Mouse (Mus musculus) T-helper 17 cell (primary cell): ENCODE data around the gene Cabin1.

Experiments
- in situ Hi-C, 2 experiments: fragments of 300-600 bp; cut with MboI, MseI; formaldehyde crosslinking; loops; 1 replicate in 1 of 2; 2 replicates in 1 of 2; pipeline ENCODE4 v1.15.1; 2025; ENCODE audit warnings: high pct_unique_total_duplicates in 2 of 2

Gene Cabin1

GRCm38 (mm10) chr10:75642891-75643290 lies 121.2 kb downstream of the Cabin1 start:
- in situ Hi-C loops = no loop called here

GRCm38 (mm10) chr10:75642436-75642835 lies 121.7 kb downstream of the Cabin1 start:
- in situ Hi-C loops = no loop called here

DNA sequence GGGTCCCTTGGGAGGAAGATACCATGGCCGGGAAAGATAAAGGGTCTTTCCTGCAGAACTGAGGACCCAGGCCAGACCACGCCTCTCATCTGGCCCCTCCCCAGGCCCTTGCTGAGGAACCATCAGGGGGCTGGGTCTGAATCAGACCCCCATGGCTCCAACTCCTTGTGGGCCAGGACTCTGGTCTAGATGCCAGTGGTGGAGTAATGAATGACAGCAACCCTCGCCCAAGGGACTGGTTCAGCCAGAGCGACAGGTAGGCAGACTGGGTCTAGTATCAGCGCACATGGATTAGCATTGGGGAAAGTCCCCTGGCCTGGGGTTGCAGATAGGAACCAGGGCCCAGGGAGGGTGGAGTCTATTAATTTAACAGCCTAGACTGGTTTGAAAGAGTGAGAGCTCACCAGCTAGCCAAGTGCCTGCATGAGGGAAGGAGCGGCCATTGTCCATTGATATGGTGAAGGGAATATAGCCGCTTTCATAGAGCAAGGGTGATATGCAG lies 122.4 kb downstream of the Cabin1 start:
- in situ Hi-C loops = no loop called here

DNA sequence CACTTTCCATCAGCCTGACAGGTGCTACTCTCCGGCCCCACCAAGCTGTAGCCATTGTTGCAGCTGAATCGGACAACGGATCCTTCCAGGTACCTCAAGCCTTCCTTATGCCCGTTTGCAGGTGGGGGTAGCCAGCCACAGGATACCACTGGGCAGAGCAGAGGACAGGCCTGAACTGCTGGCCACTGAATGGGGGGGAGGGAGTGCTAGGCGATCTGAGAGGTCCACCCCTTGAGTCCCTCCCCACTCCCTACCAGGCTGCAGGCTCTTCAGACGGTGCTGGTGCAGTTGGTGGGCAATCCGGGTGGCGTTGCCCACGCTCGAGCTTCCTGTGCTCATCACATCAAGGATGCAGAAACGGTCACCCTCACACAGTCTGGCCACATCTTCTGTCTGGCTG lies 126.4 kb downstream of the Cabin1 start:
- in situ Hi-C loops = no loop called here

DNA sequence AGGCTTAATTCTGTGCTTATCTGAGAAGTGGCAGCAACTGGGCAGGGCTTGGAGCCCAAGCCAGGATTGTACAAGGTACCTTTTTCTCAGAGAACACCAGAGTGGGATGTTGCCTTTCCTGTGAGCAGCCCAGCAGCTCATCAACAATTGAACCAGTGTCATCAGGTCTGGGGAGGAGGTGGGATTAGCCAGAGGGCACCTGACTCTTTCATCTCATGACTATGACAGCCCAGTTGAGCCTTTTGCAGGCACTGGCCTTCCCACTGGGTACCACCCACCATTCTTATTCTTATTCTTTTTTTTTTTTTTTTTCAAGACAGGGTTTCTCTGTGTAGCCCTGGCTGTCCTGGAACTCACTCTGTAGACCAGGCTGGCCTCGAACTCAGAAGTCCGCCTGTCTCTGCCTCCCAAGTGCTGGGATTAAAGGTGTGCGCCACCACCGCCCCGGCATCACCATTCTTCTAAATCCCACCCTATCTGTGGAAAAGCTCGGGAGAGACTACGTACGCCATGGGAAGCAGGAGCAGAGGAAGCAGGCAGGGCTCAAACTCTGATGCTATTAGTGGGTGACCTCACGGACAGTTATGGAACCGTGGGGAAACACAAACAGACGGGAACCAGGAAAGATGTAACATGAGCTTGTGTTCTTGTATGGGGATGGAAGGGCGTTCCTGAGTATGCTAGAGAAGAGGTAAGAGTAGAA lies 127.9 kb downstream of the Cabin1 start:
- in situ Hi-C loops = no loop called here

- in situ Hi-C loops = no loop called here
Measured at GRCm38 (mm10) chr10:75635693-75636055, 128.5 kb downstream of the Cabin1 start.

GRCm38 (mm10) chr10:75635019-75635692 lies 129.0 kb downstream of the Cabin1 start:
- in situ Hi-C loops = no loop called here

GRCm38 (mm10) chr10:75634610-75635009 lies 129.5 kb downstream of the Cabin1 start:
- in situ Hi-C loops = loop anchor here in 1 of 2 experiments (5.0 kb wide), 1 partner anchor 47 kb away; the partner anchor contains the start of gene Ggt5

DNA sequence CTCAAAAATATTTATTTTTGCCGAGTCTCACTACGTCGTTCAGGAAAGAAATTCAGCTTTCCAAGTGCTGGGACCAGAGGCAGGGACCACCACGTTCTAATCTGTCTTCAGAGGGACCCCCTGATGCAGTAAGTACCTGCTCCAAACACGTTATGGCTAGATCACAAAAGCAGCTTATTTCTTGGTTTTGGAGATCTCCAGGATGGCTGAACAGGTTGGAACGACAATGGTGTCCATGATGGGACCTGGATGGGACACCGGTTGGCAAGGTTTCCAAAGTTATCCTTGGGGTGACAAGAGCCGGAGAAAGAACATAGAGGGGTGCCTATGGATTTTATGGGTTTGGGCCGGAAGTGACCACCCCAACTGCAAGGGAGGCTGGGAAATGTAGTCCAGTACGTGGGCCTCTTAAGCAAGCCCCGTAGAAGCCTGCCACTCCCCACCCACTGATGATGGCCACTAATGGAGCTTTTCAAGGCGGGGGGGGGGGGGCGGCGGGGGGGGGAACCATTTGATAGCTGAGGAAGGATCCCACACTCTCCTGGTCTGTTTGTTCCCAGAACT lies 130.5 kb downstream of the Cabin1 start:
- in situ Hi-C loops = loop anchor here in 1 of 2 experiments (5.0 kb wide), 1 partner anchor 46 kb away; the partner anchor contains the start of gene Ggt5

DNA sequence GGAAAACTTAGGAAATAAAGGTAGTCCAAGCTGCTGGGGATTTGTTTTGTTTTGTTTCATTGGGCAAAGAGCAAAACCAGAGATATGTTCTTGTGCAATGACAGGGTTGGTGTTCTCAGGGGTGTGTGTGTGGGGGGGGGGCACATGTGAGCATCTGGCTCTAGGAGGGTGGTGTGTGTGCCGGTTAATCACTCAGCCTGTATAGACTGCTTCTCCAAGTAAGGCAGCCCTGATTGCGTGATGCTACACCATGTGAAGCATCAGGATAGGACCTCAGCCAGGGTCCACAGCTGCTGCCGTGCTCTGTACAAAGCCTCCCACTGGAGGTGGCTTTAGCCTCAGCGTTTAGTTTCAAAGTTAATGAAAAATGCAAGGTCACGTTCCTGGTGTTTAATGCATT lies 131.1 kb downstream of the Cabin1 start:
- in situ Hi-C loops = loop anchor here in 1 of 2 experiments (5.0 kb wide), 1 partner anchor 46 kb away; the partner anchor contains the start of gene Ggt5

DNA sequence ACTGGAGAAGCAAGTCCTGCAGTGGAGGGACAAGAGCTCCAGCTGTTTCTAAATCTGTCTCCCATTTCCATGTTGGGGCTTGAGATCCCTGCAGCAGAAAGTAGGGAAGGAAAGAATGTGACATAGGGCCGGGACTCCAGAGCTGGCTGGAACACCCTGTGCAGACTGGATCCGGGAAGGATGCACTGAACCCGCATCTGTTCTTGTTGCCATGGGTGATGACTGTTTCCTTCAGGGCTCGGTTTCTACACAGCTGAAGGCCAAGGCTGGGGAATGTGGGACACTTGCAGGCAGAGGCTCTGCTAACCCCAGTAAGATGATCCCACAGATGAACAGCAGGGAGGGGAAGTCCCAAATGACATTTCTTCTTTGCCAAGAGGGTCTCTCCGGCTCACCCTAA lies 131.5 kb downstream of the Cabin1 start:
- in situ Hi-C loops = loop anchor here in 1 of 2 experiments (5.0 kb wide), 1 partner anchor 45 kb away; the partner anchor contains the start of gene Ggt5

GRCm38 (mm10) chr10:75627490-75627889 lies 136.7 kb downstream of the Cabin1 start:
- in situ Hi-C loops = loop anchor here in 1 of 2 experiments (5.0 kb wide), 1 partner anchor 35 kb away; no protein-coding TSS in a partner anchor

- in situ Hi-C loops = loop anchor here in 1 of 2 experiments (5.0 kb wide), 1 partner anchor 35 kb away; no protein-coding TSS in a partner anchor
Measured at GRCm38 (mm10) chr10:75626991-75627390, 137.2 kb downstream of the Cabin1 start.

DNA sequence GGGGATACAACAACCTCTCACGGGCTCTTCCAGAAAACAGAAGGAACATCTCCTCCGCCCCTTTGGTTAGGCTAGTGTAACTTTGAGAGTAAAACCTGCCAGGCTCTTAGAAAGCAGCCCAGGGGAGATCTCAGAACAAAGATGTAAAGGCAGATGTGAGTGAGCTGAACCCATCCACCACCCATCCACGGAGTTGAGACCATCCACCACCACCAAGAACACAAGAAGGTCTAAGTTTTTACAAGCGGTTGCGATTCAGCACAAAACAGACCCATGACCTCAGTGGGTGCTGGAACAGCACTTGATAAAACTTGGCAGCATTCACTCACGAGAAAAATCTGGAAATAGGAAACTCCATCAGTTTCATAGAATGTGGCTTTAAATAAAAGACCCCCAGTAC lies 138.2 kb downstream of the Cabin1 start:
- in situ Hi-C loops = loop anchor here in 1 of 2 experiments (5.0 kb wide), 1 partner anchor 34 kb away; no protein-coding TSS in a partner anchor

GRCm38 (mm10) chr10:75620818-75621217 lies 143.3 kb downstream of the Cabin1 start:
- in situ Hi-C loops = no loop called here

DNA sequence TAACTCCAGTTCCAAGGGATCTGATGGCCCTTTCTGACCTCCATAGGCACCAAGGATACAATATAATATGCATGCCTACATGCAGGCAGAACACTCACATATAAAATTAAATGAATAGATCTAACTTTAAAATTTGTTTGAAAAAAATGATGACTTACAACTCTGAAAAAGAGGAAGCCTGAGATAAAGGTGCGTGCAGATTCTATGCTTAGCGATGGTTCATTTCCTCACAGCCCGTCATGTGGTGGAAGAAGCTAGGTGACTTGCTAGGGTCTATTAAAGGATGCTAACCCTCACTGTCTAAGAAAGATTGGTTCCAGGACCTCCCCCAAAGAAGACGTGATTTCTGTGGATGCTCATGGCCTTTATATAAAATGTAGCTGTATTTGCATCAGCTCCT lies 148.1 kb downstream of the Cabin1 start:
- in situ Hi-C loops = no loop called here

DNA sequence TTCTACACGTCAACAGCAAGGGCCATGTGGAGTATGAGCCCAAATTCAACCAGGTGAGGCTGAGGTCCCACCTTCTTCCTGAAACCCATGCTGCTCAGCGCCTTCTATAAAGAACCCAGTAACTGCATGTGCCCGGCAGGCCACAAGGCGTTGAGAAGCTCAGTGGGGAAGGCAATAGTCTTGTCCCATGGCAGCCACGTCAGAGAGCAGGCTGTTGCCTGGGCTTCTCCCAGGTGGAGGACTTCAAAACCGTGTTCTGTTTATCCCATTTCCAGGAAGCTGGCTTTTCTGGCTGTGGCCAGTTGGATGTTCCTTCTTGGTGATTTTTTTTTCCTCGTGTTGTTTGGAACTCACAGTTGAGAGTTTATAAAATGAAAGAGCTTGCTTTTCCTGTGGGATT lies 153.7 kb downstream of the Cabin1 start:
- in situ Hi-C loops = no loop called here

GRCm38 (mm10) chr10:75608975-75609374 lies 155.2 kb downstream of the Cabin1 start:
- in situ Hi-C loops = no loop called here

DNA sequence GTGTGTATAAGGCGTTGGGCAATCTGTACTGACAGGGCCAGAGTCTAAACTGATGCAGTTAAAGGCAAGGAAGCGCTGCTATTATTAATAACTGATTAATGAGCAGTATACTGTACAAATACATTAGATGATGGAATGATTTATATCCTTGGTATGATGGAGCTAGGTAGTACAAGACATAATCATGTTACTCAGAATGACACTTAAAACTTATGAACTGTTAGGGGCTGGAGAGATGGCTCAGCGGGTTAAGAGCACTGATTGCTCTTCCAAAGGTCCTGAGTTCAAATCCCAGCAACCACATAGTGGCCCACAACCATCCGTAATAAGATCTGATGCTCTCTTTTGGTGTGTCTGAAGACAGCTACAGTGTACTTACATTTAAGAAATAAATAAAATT lies 156.9 kb downstream of the Cabin1 start:
- in situ Hi-C loops = no loop called here

- in situ Hi-C loops = no loop called here
Measured at GRCm38 (mm10) chr10:75605162-75605846, 158.8 kb downstream of the Cabin1 start.

GRCm38 (mm10) chr10:75600189-75600730 lies 163.9 kb downstream of the Cabin1 start:
- in situ Hi-C loops = no loop called here
